In genomic region chr11:61449499-61450292, GRCm38 (mm10) we compare ENCODE assay signal across 7 mouse cellular contexts. TPM values are rescaled to one million over a fixed set of nuclear protein-coding genes. Genes with fewer than 3 reads are reported as not detected.
DNase-seq lines count a peak whose midpoint lies in the region; ATAC-seq and TF ChIP-seq lines count a peak whose summit lies in the region.

No protein-coding gene starts in this region.

- peaks cover 8% of the 10 kb centered on the region for H3K4me1 ChIP-seq in cortical plate, adult 2 months (ENCODE audit: control insufficient read depth, insufficient read depth, low read length)
- H3K4me1 ChIP-seq in midbrain, postnatal 0 days (ENCODE audit: insufficient read depth, low read length): no peaks in the 10 kb centered on the region

- H3K9me3 ChIP-seq in midbrain, postnatal 0 days (ENCODE audit: low read length): no peaks in the 10 kb centered on the region

- H3K27me3 ChIP-seq in midbrain, postnatal 0 days (ENCODE audit: insufficient read depth, low read length): no peaks in the 10 kb centered on the region

- no peak overlapping the region for H3K4me2 ChIP-seq in midbrain, postnatal 0 days (ENCODE audit: low read depth, low read length, poor library complexity, severe bottlenecking)

- peak overlapping the region; percentile 71; the same call in 1 of the 2 replicates for H3K4me3 ChIP-seq in left cerebral cortex, adult 2 months
- H3K4me3 ChIP-seq in cortical plate, adult 2 months (ENCODE audit: insufficient read depth, low read length): no peak overlapping the region; the same call in 1 of the 2 replicates
- H3K4me3 ChIP-seq in midbrain, postnatal 0 days (ENCODE audit: low read depth, low read length): no peak overlapping the region

- no peak for TF ChIP-seq POLR2A in cortical plate, adult 2 months (IDR thresholded peaks at IDR 0.05; ENCODE audit: extremely low read depth, insufficient read depth, low read length)

- DNase-seq in left cerebral cortex, adult 2 months (ENCODE audit: extremely low spot score in 1 of 2, low spot score in 2 of 2): peak; percentile 34 to 50
- DNase-seq in left cerebral cortex, adult 8-10 months (ENCODE audit: low spot score in 2 of 2): no peak
- DNase-seq in WW6 (ENCODE audit: low read depth, low spot score): peak; percentile 59
- DNase-seq in midbrain, postnatal 0 days (ENCODE audit: low spot score): no peak
- DNase-seq in heart, postnatal 10 days: no peak
- DNase-seq in heart, adult 9 months (ENCODE audit: low spot score in 2 of 2): no peak

- TF ChIP-seq CTCF in left cerebral cortex, adult 2 months (IDR thresholded peaks at IDR 0.05): peak; percentile 50
- TF ChIP-seq CTCF in cortical plate, adult 2 months (IDR thresholded peaks at IDR 0.05; ENCODE audit: extremely low read depth, insufficient read depth, low read length): peak; percentile 16; the same call in 1 of the 2 replicates
- TF ChIP-seq CTCF in midbrain, postnatal 0 days (IDR thresholded peaks at IDR 0.05): peak; percentile 40

- peak overlapping the region; percentile 57 for H3K27ac ChIP-seq in left cerebral cortex, adult 2 months
- H3K27ac ChIP-seq in cortical plate, adult 2 months (ENCODE audit: insufficient read depth, low read length): 0 out of 2 replicates have a peak overlapping the region, but pooled peaks have one; percentile 2
- no peak overlapping the region for H3K27ac ChIP-seq in midbrain, postnatal 0 days (ENCODE audit: low read depth, low read length)

- 78% methylated on average over 24 of the region's 24 CpGs for WGBS in midbrain, postnatal 0 days

- H3K9ac ChIP-seq in midbrain, postnatal 0 days (replicated peaks; ENCODE audit: low read length, poor library complexity, severe bottlenecking): no peak overlapping the region

- no peak for ATAC-seq in midbrain, postnatal 0 days (ENCODE audit: low FRiP score)

- peaks cover 15% of the 10 kb centered on the region; the same call in 1 of the 2 replicates for H3K36me3 ChIP-seq in midbrain, postnatal 0 days (ENCODE audit: insufficient read depth, low read length)

- intact Hi-C loops in left cerebral cortex, adult 2 months (cut with DNase I): no loop called here
- intact Hi-C loops in heart, postnatal 10 days (cut with DNase I): no loop called here

RNA-seq across cellular contexts. Expression of gene Rnf112, which starts 4.2 kb away (rescaled TPM):
- total RNA-seq in left cerebral cortex, adult 2 months (2021): 100 to 1,000 TPM; 328 to 336 TPM
- total RNA-seq in left cerebral cortex, adult 8-10 months (2022): 100 to 1,000 TPM; 223 to 281 (median 257) TPM
- polyA plus RNA-seq in cortical plate, adult 2 months (2012; rRNA removed): 453 and 528 TPM in 2 replicates
- total RNA-seq in midbrain, postnatal 0 days (2014; rRNA removed): 75.6 and 86.9 TPM in 2 replicates
- 35.7 and 36.2 TPM in 2 replicates for polyA plus RNA-seq in midbrain, postnatal 0 days (2015; fragmentation: Nextera tagmentation; extraction: Ambion mirVana)
- under 1 TPM; 0.19 to 0.27 TPM for total RNA-seq in heart, postnatal 10 days (2021)

RNA-seq across cellular contexts. Expression of gene Mfap4, which starts 35.5 kb away (rescaled TPM):
- 1 to 10 TPM; 2.5 to 2.7 TPM for total RNA-seq in left cerebral cortex, adult 2 months (2021)
- total RNA-seq in left cerebral cortex, adult 8-10 months (2022): 1 to 10 TPM; 1.9 to 4.0 (median 3.1) TPM
- polyA plus RNA-seq in cortical plate, adult 2 months (2012; rRNA removed): 3.2 and 4.6 TPM in 2 replicates
- total RNA-seq in midbrain, postnatal 0 days (2014; rRNA removed): 10.1 and 22.8 TPM in 2 replicates
- 14.1 and 16.4 TPM in 2 replicates for polyA plus RNA-seq in midbrain, postnatal 0 days (2015; fragmentation: Nextera tagmentation; extraction: Ambion mirVana)
- 100 to 1,000 TPM; 112 to 142 TPM for total RNA-seq in heart, postnatal 10 days (2021)

RNA-seq across cellular contexts. Expression of gene Mapk7, which starts 44.5 kb away (rescaled TPM):
- 10 to 100 TPM; 19.8 to 20.3 TPM for total RNA-seq in left cerebral cortex, adult 2 months (2021)
- total RNA-seq in left cerebral cortex, adult 8-10 months (2022): 10 to 100 TPM; 19.5 to 22.4 (median 21.0) TPM
- 32.2 and 36.7 TPM in 2 replicates for polyA plus RNA-seq in cortical plate, adult 2 months (2012; rRNA removed)
- total RNA-seq in midbrain, postnatal 0 days (2014; rRNA removed): 37.3 and 46.1 TPM in 2 replicates
- polyA plus RNA-seq in midbrain, postnatal 0 days (2015; fragmentation: Nextera tagmentation; extraction: Ambion mirVana): 36.6 and 36.9 TPM in 2 replicates
- 10 to 100 TPM; 11.7 to 12.0 TPM for total RNA-seq in heart, postnatal 10 days (2021)

RNA-seq across cellular contexts. Expression of gene B9d1, which starts 55.2 kb away (rescaled TPM):
- total RNA-seq in left cerebral cortex, adult 2 months (2021): 10 to 100 TPM; 39.1 to 43.8 TPM
- total RNA-seq in left cerebral cortex, adult 8-10 months (2022): 10 to 100 TPM; 46.9 to 57.8 (median 47.2) TPM
- 50.0 and 50.2 TPM in 2 replicates for polyA plus RNA-seq in cortical plate, adult 2 months (2012; rRNA removed)
- 26.3 and 28.1 TPM in 2 replicates for total RNA-seq in midbrain, postnatal 0 days (2014; rRNA removed)
- 25.1 and 27.5 TPM in 2 replicates for polyA plus RNA-seq in midbrain, postnatal 0 days (2015; fragmentation: Nextera tagmentation; extraction: Ambion mirVana)
- total RNA-seq in heart, postnatal 10 days (2021): 10 to 100 TPM; 10.2 to 10.3 TPM

Comparison
In these comparisons a context has a peak if more than half of its experiments do, and no peak if none do; other contexts are left out.
1. DNase-seq: peak in left cerebral cortex, adult 2 months (2 of 2) and WW6 (single experiment); none in left cerebral cortex, adult 8-10 months (0 of 2), midbrain, postnatal 0 days (single experiment), heart, postnatal 10 days (0 of 2) and heart, adult 9 months (0 of 2).
2. RNA of gene Rnf112, which starts 4.2 kb away (total RNA-seq): 328 to 336 TPM in left cerebral cortex, adult 2 months, 223 to 281 TPM in left cerebral cortex, adult 8-10 months and 75.6 to 86.9 TPM in midbrain, postnatal 0 days; 0.19 to 0.27 TPM in heart, postnatal 10 days; every median in the first group is over 10 times any median in the second.
3. Peak in every context shown above with its lines, with median percentiles within 50 percentile points of each other: CTCF ChIP-seq.